Mouse (Mus musculus): Measurements from ENCODE around the gene Tppp2.

The Tppp2 gene

DNA sequence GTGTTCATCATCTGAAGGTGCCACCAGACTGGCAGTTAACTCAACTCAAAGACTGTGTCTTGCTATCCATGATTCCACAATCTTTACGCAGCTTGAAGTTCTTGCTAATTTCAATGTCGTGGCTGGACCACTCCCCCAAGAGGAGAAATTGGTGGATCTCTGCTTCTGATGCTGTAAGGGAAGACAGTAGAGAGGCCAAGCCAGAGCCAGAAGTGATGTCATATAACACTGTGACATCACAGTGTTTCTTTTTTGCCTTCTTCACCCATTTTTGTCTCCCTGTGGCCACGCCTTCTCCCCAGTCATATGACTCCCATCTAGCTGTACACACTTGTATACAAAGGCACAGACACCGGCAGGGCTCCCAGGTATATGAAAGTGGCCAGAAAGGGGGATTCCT lies at the start of gene Tppp2:
TSS of gene Tppp2 (plus strand) at position 301 of the 400 bp plus-strand sequence.
- no peak for DNase-seq

DNA sequence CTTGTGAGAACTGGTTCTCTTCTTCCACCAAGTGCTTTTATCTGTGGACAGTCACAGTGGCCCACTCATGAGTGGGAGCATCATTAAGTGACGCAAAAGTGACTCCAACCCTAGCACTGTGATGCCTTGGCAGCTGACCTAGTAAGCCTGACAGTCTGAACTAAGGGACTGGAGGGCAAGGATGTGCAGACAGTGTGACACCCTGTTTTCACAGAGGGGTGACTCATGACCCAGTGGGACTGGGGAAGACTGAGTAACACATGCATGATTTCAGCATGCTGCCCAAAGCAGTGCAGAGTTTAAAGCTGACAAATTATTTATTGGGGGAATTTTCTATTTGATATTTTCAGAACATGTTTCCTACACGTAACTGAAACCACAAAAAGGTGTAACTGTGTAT lies 47.5 kb upstream of the Tppp2 start:
- no peak for DNase-seq

DNA sequence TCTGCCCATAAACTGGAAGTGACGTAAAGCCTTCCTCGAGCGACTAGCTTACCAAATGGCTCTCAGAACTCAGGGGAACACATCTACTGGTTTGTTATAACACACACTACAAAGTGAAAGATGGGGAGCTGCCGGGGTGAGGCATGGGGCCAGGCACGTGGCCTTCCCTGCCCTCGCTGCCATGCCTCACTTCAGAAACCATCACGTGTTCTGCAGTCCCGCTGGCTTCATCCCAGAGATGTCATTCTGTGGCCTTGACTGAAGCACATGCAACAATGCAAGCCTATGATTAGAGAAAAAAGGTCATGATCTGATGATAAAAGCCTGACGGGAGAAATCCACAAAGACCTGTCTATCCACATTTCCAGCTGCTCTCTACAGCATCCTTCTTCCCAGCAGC lies 46.5 kb upstream of the Tppp2 start:
- DNase-seq, result no peak

DNA sequence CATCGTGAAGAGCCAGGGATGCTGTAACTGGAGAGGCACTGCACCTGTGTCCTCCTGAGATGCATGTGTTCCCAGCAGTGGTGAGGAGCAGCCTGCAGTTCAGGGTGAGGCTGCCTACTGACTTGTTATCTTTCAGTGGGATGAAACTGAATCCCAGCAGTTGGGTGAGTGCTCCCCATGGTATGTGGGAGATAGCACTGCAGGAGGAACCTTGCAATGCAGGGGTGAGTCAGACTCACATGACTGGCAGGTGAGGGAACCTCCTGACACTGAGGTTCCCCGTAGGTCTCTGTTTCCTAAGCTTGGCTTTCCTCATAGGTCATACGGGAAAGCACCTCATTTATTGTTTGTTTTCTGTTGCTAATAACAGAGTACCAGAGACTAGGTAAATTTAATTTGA lies 40.7 kb upstream of the Tppp2 start:
- DNase-seq, result no peak

DNA sequence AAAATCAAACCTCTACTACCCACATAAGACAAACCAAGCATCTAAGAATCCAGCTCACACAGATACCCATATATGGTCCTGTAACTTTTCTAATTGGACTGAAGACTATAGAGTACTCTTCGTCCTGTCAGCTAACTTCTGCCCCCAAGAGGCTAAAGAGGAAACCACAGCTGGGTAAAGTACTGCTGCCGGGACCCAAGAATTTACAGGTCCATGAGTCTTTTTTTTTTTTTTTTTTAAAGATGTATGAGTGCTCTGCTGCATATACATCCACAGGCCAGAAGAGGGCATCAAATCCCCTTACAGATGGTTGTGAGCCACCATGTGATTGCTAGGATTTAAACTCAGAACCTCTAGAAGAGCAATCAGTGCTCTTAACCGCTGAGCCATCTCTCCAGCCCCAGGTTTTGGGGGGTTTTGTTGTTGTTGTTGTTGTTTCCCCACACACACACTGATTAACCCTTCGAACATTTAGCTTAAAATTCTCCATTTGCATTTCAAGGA lies 34.6 kb upstream of the Tppp2 start:
- peak; percentile 71 for DNase-seq

DNA sequence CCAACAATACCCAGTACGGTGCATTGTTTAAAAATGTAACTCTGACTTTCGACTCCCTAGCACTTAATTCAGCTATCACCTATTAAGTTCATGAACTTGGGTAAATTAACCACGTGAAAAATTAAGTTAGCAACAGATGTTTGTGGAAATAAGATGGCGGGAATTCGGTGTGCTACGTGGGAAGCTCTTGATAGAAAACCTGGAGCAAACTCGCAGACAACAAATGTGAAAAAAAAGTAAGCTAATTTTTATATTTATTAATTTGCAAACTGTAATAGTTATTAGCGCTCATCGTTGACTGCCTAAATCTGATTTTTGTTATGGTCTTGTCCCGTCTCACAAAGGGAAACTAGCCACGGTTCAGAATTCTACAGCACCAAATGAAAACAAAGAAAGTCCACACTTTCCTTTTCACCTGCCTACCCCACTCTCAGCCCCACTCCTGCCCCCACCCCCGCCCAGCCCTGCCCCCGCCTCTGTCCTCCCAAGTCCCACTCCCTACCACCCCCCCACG lies 34.1 kb upstream of the Tppp2 start:
- no peak for DNase-seq

DNA sequence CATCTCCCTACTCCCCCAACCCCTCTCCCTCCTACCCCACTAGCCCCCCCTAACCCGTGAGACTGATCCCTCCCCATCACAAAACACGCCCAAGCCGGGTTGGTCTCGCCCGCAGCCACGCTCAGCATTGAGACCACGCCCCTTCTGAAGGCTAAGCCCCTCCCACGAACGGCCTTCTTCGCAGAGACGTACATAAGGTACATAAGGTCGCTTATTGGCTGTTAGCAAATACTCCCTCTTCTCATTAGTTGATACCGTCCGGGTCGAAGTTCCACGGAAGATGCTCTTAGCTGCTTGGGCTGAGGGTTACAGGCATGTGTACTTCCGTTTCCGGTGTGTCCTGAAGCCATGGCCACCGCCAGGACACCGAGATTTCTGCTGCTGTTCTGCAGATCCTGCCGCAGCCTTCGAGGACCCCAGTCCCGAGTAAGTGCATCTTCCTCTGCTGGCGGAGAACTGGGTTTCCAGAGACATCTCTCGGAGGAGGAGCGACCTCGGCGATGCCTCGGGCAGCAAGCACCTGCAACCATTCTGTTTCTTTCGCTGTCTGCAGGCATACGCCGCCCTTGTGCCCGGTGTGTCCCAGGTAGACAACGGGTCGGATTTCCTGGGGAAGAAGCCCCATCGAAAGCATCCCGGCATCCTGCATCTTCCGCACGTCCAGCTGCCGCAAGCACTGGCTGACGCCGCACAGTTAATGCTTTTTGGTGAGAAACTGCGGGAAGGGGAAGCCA lies 33.5 kb upstream of the Tppp2 start, which contains the start of gene Mettl17:
TSS of gene Mettl17 (plus strand) at position 245 of the 734 bp plus-strand sequence.
- DNase-seq, result peak; percentile 92

DNA sequence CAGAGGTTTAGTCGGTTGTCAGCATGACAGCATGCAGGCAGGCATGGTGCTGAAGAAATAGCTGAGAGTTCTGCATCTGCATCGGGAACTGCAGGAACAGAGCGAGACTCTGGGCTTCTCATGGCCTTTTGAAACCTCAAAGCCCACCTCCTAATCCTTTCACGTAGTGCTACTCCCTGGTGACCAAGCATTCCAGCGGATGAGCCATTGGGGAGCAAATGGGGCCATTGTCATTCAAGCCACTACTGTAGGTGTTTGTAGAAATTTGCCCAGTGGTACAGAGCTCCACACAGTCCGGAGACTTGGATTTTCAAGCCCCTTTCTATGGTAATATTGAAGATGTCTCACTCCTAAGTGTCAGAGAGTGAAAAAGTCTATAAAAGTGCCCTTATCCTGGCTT lies 32.2 kb upstream of the Tppp2 start:
- no peak for DNase-seq

DNA sequence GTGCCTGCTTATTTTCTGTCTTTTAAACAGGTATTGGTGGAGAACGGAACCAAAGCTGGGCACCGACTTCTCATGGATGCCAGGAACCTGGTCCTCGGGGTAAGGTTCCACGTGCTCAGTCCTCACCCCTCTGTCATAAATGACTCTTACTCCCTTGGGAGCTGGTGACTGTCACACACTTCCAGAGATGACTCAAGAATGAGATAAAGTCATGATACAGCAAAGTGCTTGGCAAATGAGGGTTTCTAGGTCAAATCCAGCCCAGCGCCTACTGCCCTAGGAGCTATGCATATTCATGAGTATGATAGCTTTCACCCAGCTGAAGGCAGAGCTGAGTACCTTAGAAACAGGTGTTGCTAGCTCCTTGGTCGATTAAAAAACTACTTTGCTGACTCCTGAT lies 28.4 kb upstream of the Tppp2 start:
- DNase-seq, result no peak

DNA sequence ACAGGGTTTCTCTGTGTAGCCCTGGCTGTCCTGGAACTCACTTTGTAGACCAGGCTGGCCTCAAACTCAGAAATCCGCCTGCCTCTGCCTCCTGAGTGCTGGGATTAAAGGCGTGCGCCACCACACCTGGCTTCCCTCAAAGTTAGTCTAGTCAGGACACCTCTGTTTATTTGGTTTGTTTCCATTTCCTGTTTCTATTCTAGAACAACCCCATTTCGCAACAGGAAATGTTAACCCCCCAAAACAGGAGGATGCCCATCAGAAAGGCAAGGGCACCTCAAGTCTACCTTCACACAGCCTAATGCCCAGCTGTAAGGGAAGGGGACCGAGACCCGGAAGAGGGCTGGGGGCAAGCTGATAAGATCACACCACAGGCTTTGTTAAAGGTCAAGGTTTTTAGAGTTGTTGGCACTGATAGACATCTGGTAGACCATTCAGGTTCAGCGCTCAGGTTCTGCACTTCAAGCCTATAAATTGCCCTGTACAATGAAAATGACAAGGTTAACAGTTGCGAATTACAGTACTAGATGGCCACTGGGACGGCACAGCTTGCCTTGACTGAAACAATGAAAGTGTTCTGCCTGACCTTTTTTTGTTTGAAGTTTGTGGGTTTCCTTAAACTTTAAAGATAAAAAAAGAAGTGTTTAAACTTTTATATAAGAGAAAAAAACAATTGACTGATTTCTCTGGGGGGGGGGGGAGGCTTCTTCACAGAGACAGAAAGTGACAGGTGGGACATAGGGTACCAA lies 25.9 kb upstream of the Tppp2 start, which contains the start of gene Slc39a2:
TSS of gene Slc39a2 (plus strand) at position 699 of the 749 bp plus-strand sequence.
- DNase-seq, result no peak

DNA sequence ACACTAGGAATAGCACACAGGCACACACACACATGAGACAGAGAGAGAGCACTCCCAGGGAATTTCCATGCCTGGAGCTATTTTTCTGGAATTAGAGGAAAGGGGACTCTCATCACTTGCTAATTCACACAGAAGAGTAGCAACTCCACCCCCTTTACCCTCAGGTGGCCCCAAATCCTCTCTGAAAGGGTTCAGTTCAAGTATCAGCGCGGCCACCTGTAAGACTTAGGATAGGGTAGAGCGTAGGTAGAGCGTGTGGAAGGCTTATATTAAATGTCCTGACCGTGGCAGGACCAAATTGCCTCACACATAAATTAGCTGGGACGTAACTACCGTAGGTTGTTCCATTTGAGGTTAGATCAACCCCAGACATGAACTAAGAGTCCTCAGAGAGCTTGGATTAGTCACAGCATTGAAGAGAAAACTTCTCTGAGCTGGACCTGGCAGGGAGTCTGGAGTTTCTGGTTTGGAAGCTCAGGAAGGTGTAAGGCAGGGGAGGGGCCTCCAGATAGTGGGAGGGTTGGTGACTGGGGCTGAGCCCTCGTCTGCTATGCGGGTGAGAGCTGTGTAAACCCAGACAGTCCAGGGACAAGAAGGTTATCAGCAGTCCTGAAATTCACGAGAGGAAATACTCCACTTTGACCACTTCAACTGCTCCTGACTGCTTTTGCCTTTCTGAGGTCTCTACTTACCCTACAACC lies 25.0 kb upstream of the Tppp2 start:
- DNase-seq, result no peak

DNA sequence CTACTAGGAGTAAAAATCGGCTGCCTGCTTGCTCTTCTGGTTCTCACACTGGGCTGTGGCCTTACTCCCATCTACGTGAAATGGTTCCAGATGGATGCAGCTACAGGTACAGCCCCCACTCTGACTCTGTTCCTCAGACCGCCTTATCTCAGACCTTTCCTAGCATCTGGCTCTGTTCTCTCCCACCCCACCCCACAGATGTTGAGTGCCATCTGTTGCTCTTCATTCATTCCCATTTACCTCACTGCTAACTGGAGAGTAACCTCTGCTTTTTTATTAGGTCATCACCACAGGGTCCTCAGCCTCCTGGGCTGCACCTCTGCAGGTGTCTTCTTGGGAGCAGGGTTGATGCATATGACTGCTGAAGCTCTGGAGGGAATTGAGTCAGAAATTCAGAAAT lies 24.4 kb upstream of the Tppp2 start:
- DNase-seq, result no peak

DNA sequence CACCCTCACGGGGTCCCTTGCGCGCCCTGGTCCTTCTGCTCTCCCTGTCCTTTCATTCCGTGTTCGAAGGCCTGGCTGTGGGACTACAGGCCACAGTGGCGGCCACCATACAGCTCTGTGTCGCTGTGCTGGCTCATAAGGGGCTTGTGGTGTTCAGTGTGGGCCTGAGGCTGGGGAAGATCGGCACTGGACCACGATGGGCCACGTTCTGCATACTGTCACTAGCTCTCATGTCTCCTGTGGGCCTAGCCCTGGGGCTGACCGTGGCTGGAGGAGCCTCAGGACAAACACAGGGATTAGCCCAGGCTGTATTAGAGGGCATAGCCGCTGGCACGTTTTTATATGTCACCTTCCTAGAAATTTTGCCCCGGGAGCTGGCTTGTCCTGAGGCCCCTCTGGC lies 23.2 kb upstream of the Tppp2 start:
- no peak for DNase-seq

DNA sequence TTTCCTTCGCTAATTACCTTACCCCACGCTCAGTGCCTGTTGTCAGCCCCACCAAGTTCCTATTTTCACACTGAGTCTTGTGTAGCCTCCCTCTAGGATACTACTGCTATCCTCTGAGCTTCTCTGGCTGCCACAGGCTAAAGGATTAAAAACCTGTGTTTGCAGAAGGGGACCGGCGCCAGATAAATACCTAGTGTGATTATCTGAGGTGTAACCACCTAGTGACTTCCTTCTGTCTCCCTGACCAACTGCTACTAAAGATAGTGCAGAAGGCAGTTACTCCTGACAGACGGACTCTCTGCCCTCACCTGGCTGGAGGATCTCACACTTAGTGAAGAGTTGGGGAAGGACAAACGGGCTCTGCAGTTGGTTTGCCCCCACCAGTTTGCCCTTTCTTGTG lies 22.2 kb upstream of the Tppp2 start:
- no peak for DNase-seq

DNA sequence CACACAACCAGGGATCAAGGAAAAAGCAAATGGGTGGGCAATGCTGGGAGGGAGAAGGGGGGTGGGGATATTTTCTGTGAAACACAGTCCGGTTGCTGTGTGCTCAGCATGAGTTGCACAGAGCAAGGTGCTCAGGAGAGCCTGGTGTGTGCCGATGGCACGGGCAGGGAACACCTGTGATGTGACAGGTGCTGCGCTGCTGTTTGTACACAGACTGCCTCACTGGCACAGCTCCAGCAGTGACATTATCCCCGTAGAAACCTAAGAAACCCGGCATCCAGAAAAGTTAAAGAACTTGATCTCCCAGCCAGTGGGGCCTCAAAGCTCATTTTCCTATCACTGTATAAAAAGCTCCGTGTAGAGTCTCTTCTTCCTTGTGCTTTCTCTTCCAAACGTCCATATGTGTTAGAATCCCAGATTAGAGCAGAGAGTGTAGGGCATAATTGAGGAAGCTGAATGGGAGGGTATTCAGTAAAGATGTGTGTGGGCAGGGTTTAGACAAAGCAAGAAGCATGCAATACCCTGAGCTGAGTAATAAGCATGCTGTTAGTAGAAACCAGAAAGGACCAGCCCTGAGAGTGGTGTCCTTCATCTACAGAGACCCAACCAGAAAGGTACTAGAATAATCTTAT lies 21.6 kb upstream of the Tppp2 start:
- no peak for DNase-seq

DNA sequence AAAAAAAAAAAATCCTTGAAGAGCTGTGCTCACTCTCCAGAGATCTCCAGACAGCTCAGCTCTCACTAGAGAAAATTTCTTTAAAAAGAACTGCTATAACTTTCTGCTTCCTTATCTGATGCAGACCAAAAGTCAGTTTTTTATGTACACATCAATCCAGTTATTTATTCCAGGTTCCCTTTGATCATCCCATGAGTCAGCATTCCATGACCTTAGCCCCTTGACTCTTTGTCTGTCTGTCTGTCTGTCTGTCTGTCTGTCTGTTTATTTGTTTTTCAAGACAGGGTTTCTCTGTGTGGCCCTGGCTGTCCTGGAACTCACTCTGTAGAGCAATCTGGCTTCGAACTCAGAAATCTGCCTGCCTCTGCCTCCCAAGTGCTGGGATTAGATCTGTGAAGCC lies 18.9 kb upstream of the Tppp2 start:
- no peak for DNase-seq

DNA sequence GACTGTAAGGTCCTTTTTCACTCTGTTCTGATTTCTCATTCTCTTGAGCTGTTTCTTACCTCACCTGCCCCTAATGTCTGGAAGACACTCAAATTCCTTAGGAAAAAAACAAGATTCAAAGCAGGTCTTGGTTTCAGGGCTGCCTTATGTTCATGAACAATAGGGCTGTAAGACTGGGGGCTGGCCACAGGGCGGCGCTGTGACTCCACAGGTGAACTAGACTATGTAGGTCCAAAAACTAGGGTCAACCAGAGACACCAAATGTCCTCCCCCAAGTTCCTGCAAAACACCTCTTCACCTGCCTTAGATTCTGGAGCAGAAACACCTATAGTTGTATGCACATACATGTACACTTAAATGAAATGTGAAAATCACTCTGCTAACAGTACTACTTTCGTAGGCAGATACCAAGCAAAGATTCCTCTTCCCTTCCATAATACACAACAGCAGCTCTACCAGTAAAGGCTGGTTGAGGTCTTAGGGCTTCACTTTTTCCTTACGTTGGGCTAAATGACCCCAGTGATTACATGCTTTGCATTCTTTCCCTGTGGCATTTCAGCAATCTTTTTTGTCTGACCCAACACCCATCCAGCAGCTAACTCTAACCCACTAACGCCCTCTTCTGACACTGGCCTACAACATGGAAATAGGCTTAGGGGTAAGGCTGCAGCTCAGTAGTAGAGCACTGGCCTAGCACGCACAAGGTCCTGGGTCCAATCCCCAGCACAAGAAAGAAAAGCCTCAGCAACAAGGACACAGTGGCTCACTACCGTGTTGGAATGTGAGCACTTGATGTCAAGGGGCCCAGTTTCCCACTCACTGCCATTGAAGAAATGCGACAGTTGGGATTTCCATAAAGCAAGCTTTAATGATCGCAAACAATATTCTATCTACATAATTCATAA lies 15.2 kb upstream of the Tppp2 start:
- DNase-seq, result peak; percentile 79

DNA sequence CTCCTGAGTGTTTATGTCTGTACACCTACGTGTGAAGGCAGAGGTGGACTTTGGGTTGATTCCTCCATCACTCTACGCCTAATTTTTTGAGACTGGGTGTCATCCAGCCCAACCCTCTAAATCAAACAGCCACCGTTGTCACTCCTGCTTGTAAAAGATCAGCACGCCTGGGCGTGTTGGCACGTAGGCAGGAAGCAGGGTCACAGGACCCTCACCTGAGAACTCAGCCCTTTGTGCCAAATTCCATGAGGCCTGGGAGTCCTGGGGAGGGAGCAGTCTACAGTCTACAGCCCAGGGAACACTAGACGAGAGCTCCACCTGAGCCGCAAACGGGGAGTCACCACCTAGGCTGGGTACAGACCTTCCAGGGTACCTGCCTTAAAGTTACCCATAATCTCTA lies 14.4 kb upstream of the Tppp2 start:
- DNase-seq, result no peak

DNA sequence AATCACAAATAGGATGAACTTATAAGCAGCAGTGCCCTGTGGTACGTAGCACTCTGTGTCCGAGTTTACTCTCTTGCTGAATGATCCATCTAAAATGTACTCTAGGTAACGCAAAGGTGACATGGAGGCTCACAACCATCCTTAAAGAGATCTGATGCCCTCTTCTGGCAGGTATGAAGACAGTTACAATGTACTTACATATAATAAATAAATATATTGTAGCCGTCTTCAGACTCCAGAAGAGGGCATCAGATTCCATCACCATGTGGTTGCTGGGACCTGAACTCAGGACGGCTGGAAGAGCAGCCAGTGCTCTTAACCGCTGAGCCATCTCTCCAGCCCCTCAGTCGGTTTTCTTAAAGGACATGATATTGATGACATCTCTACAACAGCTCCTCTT lies 13.5 kb upstream of the Tppp2 start:
- no peak for DNase-seq

DNA sequence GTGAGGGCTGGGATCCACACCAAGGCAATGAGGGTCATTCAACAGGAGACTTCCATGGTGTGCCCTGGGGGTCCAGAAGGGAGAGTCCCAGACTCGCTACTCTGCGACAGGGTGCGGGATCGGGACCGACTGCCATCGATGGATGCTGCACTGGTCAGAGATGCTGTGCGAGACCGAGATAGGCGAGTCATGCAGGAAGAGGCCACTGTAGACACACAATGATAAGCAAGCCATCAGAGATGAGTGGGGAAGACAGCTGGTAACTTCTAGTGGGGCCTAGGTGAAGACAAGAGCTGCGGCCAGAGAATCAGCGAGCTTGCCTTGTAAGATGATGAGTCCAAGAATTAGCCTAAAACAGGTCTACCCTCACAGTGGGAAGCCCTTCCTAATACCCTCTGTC lies 12.1 kb upstream of the Tppp2 start:
- no peak for DNase-seq

DNA sequence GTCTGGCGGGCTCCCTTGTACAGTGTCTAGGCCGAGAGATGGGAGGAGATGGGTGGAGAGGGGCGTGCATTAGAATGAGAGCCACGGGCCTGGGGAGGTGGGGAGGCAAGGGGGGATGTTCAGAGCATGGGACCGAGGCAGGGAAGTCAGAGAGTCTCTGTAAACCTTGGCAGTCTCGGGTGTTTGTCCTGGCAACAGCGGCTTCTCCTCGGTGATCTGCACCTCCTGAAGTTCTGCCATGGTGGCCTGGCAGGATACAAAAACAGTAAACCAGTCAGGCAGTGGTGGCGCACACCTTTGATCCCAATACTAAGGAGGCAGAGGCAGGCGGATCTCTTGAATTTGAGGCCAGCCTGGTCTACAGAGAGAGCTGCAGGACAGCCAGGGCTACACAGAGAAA lies 6.9 kb upstream of the Tppp2 start:
- DNase-seq, result no peak

Measured in kidney, adult 18-20 months (tissue).